In the genomic region with DNA sequence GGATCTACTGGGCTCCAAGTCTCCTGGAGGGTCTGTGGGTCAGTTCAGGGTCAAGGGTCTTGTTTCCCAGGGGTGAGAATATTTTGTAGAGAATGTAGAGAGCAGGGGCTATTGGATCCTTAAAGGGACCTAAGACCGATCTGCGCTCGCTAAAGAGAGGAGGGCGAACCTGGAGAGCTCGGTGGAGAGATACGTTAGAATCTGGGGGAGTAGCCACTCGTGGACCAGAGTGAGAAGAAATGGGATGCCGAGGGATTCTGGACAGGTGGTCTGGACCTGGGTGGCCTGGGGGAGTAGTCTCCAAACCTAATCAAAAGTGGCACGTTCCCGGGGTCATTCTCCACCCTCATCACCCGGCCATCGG, we compare ENCODE assay signal across 8 mouse cellular contexts. TPM values are rescaled to one million over a fixed set of nuclear protein-coding genes. Genes with fewer than 3 reads are reported as not detected.
DNase-seq lines count a peak whose midpoint lies in the region; ATAC-seq and TF ChIP-seq lines count a peak whose summit lies in the region.

No protein-coding gene starts in this region.

- H3K4me1 ChIP-seq in heart, embryonic 11.5 days (ENCODE audit: control insufficient read depth, insufficient read depth, low read length): peaks cover 8% of the 10 kb centered on the region; the same call in 1 of the 2 replicates
- H3K4me1 ChIP-seq in ES-Bruce4 (ENCODE audit: control insufficient read depth, insufficient read depth, low read length): peaks cover 4% of the 10 kb centered on the region
- H3K4me1 ChIP-seq in forebrain, embryonic 15.5 days: peaks cover 20% of the 10 kb centered on the region
- peaks cover 7% of the 10 kb centered on the region for H3K4me1 ChIP-seq in liver, embryonic 16.5 days (ENCODE audit: control insufficient read depth, low read depth, low read length)

- no peak for TF ChIP-seq EP300 in ES-Bruce4 (IDR thresholded peaks at IDR 0.05; ENCODE audit: insufficient read depth, low read depth, low read length)

- peak overlapping the region; percentile 46 for H3K4me3 ChIP-seq in heart, embryonic 11.5 days (ENCODE audit: low read depth, low read length)
- H3K4me3 ChIP-seq in ES-Bruce4 (ENCODE audit: low read depth, low read length): peak overlapping the region; percentile 53
- peak overlapping the region; percentile 40 for H3K4me3 ChIP-seq in forebrain, embryonic 15.5 days
- peak overlapping the region; percentile 56 for H3K4me3 ChIP-seq in liver, embryonic 16.5 days (ENCODE audit: low read depth, low read length)

- no peaks in the 10 kb centered on the region for H3K9me3 ChIP-seq in heart, embryonic 11.5 days (replicated peaks; ENCODE audit: control insufficient read depth, low read length)
- H3K9me3 ChIP-seq in ES-Bruce4 (replicated peaks; ENCODE audit: control insufficient read depth, insufficient read depth, low read length, poor library complexity, severe bottlenecking): no peaks in the 10 kb centered on the region
- H3K9me3 ChIP-seq in forebrain, embryonic 15.5 days: no peaks in the 10 kb centered on the region
- no peaks in the 10 kb centered on the region for H3K9me3 ChIP-seq in liver, embryonic 16.5 days (replicated peaks; ENCODE audit: control insufficient read depth, low read length)

- ATAC-seq in heart, embryonic 11.5 days (replicated peaks; ENCODE audit: insufficient number of reproducible peaks, low FRiP score, low TSS enrichment): no peak
- 0 out of 2 replicates have a peak, but pooled peaks have one; percentile 18 for ATAC-seq in forebrain, embryonic 15.5 days (replicated peaks)
- no peak for ATAC-seq in liver, embryonic 16.5 days (ENCODE audit: low read depth)

- H3K4me2 ChIP-seq in heart, embryonic 11.5 days: peak overlapping the region; percentile 95
- H3K4me2 ChIP-seq in forebrain, embryonic 15.5 days (replicated peaks): peak overlapping the region; percentile 77
- peak overlapping the region; percentile 59 for H3K4me2 ChIP-seq in liver, embryonic 16.5 days (ENCODE audit: low read depth, low read length)

- intact Hi-C loops in heart, postnatal 25 days (cut with DNase I): no loop called here

- no peak for DNase-seq in heart, postnatal 25 days (ENCODE audit: low spot score)
- no peak for DNase-seq in thymus, postnatal 25 days
- no peak for DNase-seq in cerebellum, adult 11 months
- DNase-seq in urinary bladder, postnatal 25 days (ENCODE audit: low spot score): no peak

- H3K27ac ChIP-seq in heart, embryonic 11.5 days (ENCODE audit: low read depth, low read length): no peak overlapping the region
- no peak overlapping the region for H3K27ac ChIP-seq in ES-Bruce4 (ENCODE audit: insufficient read depth, low read length)
- no peak overlapping the region for H3K27ac ChIP-seq in forebrain, embryonic 15.5 days (replicated peaks)
- H3K27ac ChIP-seq in liver, embryonic 16.5 days (ENCODE audit: low read length): no peak overlapping the region

- WGBS in heart, embryonic 11.5 days (ENCODE audit: insufficient replicate concordance): 1% methylated on average over 12 of the region's 12 CpGs
- WGBS in forebrain, embryonic 15.5 days: 1% methylated on average over 12 of the region's 12 CpGs
- WGBS in liver, embryonic 16.5 days (ENCODE audit: insufficient replicate concordance): 2% methylated on average over 12 of the region's 12 CpGs

- H3K36me3 ChIP-seq in heart, embryonic 11.5 days (ENCODE audit: control insufficient read depth, insufficient read depth, low read length): no peaks in the 10 kb centered on the region
- no peaks in the 10 kb centered on the region for H3K36me3 ChIP-seq in ES-Bruce4 (ENCODE audit: control insufficient read depth, insufficient read depth, low read length, poor library complexity, severe bottlenecking)
- no peaks in the 10 kb centered on the region for H3K36me3 ChIP-seq in forebrain, embryonic 15.5 days
- H3K36me3 ChIP-seq in liver, embryonic 16.5 days (ENCODE audit: control insufficient read depth, insufficient read depth): no peaks in the 10 kb centered on the region

- H3K9ac ChIP-seq in heart, embryonic 11.5 days (ENCODE audit: low read depth, low read length): peak overlapping the region; percentile 47; the same call in 1 of the 2 replicates
- peak overlapping the region; percentile 37; the same call in 1 of the 2 replicates for H3K9ac ChIP-seq in ES-Bruce4 (ENCODE audit: low read depth, poor library complexity, severe bottlenecking)
- H3K9ac ChIP-seq in forebrain, embryonic 15.5 days (replicated peaks): peak overlapping the region; percentile 45
- H3K9ac ChIP-seq in liver, embryonic 16.5 days (ENCODE audit: low read depth, low read length): peak overlapping the region; percentile 15; the same call in 1 of the 2 replicates

- TF ChIP-seq POLR2A in ES-Bruce4 (IDR thresholded peaks at IDR 0.05; ENCODE audit: insufficient read depth, low read length): no peak

- TF ChIP-seq CTCF in ES-Bruce4 (IDR thresholded peaks at IDR 0.05; ENCODE audit: low read depth, low read length): no peak

- peaks cover 34% of the 10 kb centered on the region for H3K27me3 ChIP-seq in heart, embryonic 11.5 days (ENCODE audit: control insufficient read depth, insufficient read depth, low read length)
- no peaks in the 10 kb centered on the region for H3K27me3 ChIP-seq in ES-Bruce4 (ENCODE audit: control insufficient read depth, insufficient read depth, low read length, poor library complexity, severe bottlenecking)
- H3K27me3 ChIP-seq in forebrain, embryonic 15.5 days: peaks cover 6% of the 10 kb centered on the region
- peaks cover 19% of the 10 kb centered on the region for H3K27me3 ChIP-seq in liver, embryonic 16.5 days (ENCODE audit: control insufficient read depth, insufficient read depth, low read depth, low read length)

RNA-seq across cellular contexts. Expression of a gene that starts 0.4 kb away (rescaled TPM):
- polyA plus RNA-seq in heart, embryonic 11.5 days (2014; fragmentation: Nextera tagmentation; extraction: Ambion mirVana): 0.59 and 1.0 TPM in 2 replicates
- total RNA-seq in heart, postnatal 25 days (2021): 100 to 1,000 TPM; 162 to 166 TPM
- polyA plus RNA-seq in ES-Bruce4 (2011; ENCODE audit: insufficient read depth, insufficient read length, low read depth, missing spikeins): 1.2 and 2.3 TPM in 2 replicates
- polyA plus RNA-seq in forebrain, embryonic 15.5 days (2015; fragmentation: Nextera tagmentation; extraction: Ambion mirVana): 0.13 and 0.19 TPM in 2 replicates
- 5.3 and 6.2 TPM in 2 replicates for polyA plus RNA-seq in liver, embryonic 16.5 days (2015; fragmentation: Nextera tagmentation; extraction: Ambion mirVana)

RNA-seq across cellular contexts. Expression of a gene that starts 27.4 kb away (rescaled TPM):
- 3.8 and 4.1 TPM in 2 replicates for polyA plus RNA-seq in heart, embryonic 11.5 days (2014; fragmentation: Nextera tagmentation; extraction: Ambion mirVana)
- total RNA-seq in heart, postnatal 25 days (2021): 1 to 10 TPM; 6.9 to 7.1 TPM
- polyA plus RNA-seq in ES-Bruce4 (2011; ENCODE audit: insufficient read depth, insufficient read length, low read depth, missing spikeins): 9.7 and 10.7 TPM in 2 replicates
- polyA plus RNA-seq in forebrain, embryonic 15.5 days (2015; fragmentation: Nextera tagmentation; extraction: Ambion mirVana): 14.2 and 15.7 TPM in 2 replicates
- polyA plus RNA-seq in liver, embryonic 16.5 days (2015; fragmentation: Nextera tagmentation; extraction: Ambion mirVana): 5.7 and 7.8 TPM in 2 replicates

RNA-seq across cellular contexts. Expression of a gene that starts 34.8 kb away (rescaled TPM):
- polyA plus RNA-seq in heart, embryonic 11.5 days (2014; fragmentation: Nextera tagmentation; extraction: Ambion mirVana): 0.67 and 0.99 TPM in 2 replicates
- 1 to 10 TPM; 1.1 to 1.5 TPM for total RNA-seq in heart, postnatal 25 days (2021)
- polyA plus RNA-seq in ES-Bruce4 (2011; ENCODE audit: insufficient read depth, insufficient read length, low read depth, missing spikeins): 3.0 and 4.3 TPM in 2 replicates
- polyA plus RNA-seq in forebrain, embryonic 15.5 days (2015; fragmentation: Nextera tagmentation; extraction: Ambion mirVana): 0.64 and 0.92 TPM in 2 replicates
- 7.8 and 8.8 TPM in 2 replicates for polyA plus RNA-seq in liver, embryonic 16.5 days (2015; fragmentation: Nextera tagmentation; extraction: Ambion mirVana)
